Mouse (Mus musculus): ENCODE results near the gene Ephx1.
A peak's percentile ranks its signal among the peaks of the same experiment; 100 is the strongest.
"Not testable (repeated sequence)": the region's sequence is repeated elsewhere in the genome, so short reads cannot be mapped to it uniquely, and the experiment has no call there.

Ephx1 gene

GRCm38 (mm10) chr1:180974126-180974746, 46.5 kb downstream of the Ephx1 start:
- peak; percentile 49 for DNase-seq (ENCODE audit: low read depth, low spot score)

GRCm38 (mm10) chr1:180972941-180973340, 47.8 kb downstream of the Ephx1 start:
- DNase-seq (ENCODE audit: low read depth, low spot score) = no peak

GRCm38 (mm10) chr1:180967261-180967660, 53.4 kb downstream of the Ephx1 start:
- DNase-seq (ENCODE audit: low read depth, low spot score) = no peak

GRCm38 (mm10) chr1:180966542-180966941, 54.2 kb downstream of the Ephx1 start:
- peak; percentile 78 for DNase-seq (ENCODE audit: low read depth, low spot score)

- no peak for DNase-seq (ENCODE audit: low read depth, low spot score)
Measured at GRCm38 (mm10) chr1:180965786-180966185, 54.9 kb downstream of the Ephx1 start.

- no peak for DNase-seq (ENCODE audit: low read depth, low spot score)
Measured at GRCm38 (mm10) chr1:180958797-180959196, 61.9 kb downstream of the Ephx1 start.

- no peak for DNase-seq (ENCODE audit: low read depth, low spot score)
Measured at GRCm38 (mm10) chr1:180957989-180958388, 62.7 kb downstream of the Ephx1 start.

- DNase-seq (ENCODE audit: low read depth, low spot score) = no peak
Measured at GRCm38 (mm10) chr1:180956973-180957381, 63.7 kb downstream of the Ephx1 start.

GRCm38 (mm10) chr1:180956401-180956800, 64.3 kb downstream of the Ephx1 start:
- DNase-seq (ENCODE audit: low read depth, low spot score) = no peak

GRCm38 (mm10) chr1:180952808-180953207, 67.9 kb downstream of the Ephx1 start:
- DNase-seq (ENCODE audit: low read depth, low spot score) = no peak

GRCm38 (mm10) chr1:180952085-180952746, 68.5 kb downstream of the Ephx1 start:
- no peak for DNase-seq (ENCODE audit: low read depth, low spot score)

- no peak for DNase-seq (ENCODE audit: low read depth, low spot score)
Measured at GRCm38 (mm10) chr1:180946448-180946847, 74.3 kb downstream of the Ephx1 start.

- peak; percentile 66 for DNase-seq (ENCODE audit: low read depth, low spot score)
Measured at GRCm38 (mm10) chr1:180945001-180945980, 75.4 kb downstream of the Ephx1 start.

GRCm38 (mm10) chr1:180944553-180944952, 76.2 kb downstream of the Ephx1 start:
- no peak for DNase-seq (ENCODE audit: low read depth, low spot score)

GRCm38 (mm10) chr1:180943896-180944295, 76.8 kb downstream of the Ephx1 start:
- DNase-seq (ENCODE audit: low read depth, low spot score) = no peak

- peak; percentile 54 for DNase-seq (ENCODE audit: low read depth, low spot score)
Measured at GRCm38 (mm10) chr1:180943032-180943644, 77.6 kb downstream of the Ephx1 start.

- peak; percentile 82 for DNase-seq (ENCODE audit: low read depth, low spot score)
Measured at GRCm38 (mm10) chr1:180942166-180943031, 78.3 kb downstream of the Ephx1 start, which contains the start of gene Tmem63a. Gene Tmem63a (plus strand): TSS chr1:180942344.

GRCm38 (mm10) chr1:180941726-180942125, 79.0 kb downstream of the Ephx1 start:
- DNase-seq (ENCODE audit: low read depth, low spot score) = no peak

GRCm38 (mm10) chr1:180940776-180941460, 79.8 kb downstream of the Ephx1 start:
- no peak for DNase-seq (ENCODE audit: low read depth, low spot score)

- DNase-seq (ENCODE audit: low read depth, low spot score) = not testable (repeated sequence)
Measured at GRCm38 (mm10) chr1:180938781-180939180, 81.9 kb downstream of the Ephx1 start.

Data from skeletal muscle tissue, adult 2 months (tissue).